Mouse (Mus musculus): ENCODE results near the gene Il27ra. TPM values are rescaled to one million over a fixed set of nuclear protein-coding genes. Genes with fewer than 3 reads are reported as not detected.

Il27ra gene
- polyA plus RNA-seq, 1 experiment from 2014 or later = 1.2 TPM

GRCm38 (mm10) chr8:83997511-83998141, 44.8 kb downstream of the Il27ra start, which contains the start of gene Samd1:
Gene Samd1 (plus strand): TSS chr8:83997672.
- H3K4me1 ChIP-seq (replicated peaks; ENCODE audit: insufficient read depth, low read length) = peaks cover 14% of the 10 kb centered on the region
- peak within 1 kb of the TSS; percentile 75 for H3K4me3 ChIP-seq (replicated peaks; ENCODE audit: low read depth, low read length)
- peak within 1 kb of the TSS; percentile 94 for H3K27ac ChIP-seq
- peak within 1 kb of the TSS; percentile 90 for H3K4me2 ChIP-seq (ENCODE audit: low read length)
- ATAC-seq (replicated peaks; ENCODE audit: low FRiP score, low read depth) (0 out of 2 replicates have a peak, but pooled peaks have one; percentile 11), DNase-seq (ENCODE audit: low spot score) (no peak)
- no peaks in the 10 kb centered on the region for H3K27me3 ChIP-seq (ENCODE audit: insufficient read depth, low read length)
- 0 out of 2 replicates have a peak, but pooled peaks cover 8% of the 10 kb centered on the region for H3K36me3 ChIP-seq (ENCODE audit: insufficient read depth, low read length)
- H3K9me3 ChIP-seq (replicated peaks; ENCODE audit: low read length) = no peaks in the 10 kb centered on the region
- no peak for TF ChIP-seq CTCF (IDR thresholded peaks at IDR 0.05; ENCODE audit: low read depth)
- H3K9ac ChIP-seq (ENCODE audit: low read depth, low read length) = peak within 1 kb of the TSS; percentile 76
- under 1% methylated on average over 50 of the region's 112 CpGs for WGBS

DNA sequence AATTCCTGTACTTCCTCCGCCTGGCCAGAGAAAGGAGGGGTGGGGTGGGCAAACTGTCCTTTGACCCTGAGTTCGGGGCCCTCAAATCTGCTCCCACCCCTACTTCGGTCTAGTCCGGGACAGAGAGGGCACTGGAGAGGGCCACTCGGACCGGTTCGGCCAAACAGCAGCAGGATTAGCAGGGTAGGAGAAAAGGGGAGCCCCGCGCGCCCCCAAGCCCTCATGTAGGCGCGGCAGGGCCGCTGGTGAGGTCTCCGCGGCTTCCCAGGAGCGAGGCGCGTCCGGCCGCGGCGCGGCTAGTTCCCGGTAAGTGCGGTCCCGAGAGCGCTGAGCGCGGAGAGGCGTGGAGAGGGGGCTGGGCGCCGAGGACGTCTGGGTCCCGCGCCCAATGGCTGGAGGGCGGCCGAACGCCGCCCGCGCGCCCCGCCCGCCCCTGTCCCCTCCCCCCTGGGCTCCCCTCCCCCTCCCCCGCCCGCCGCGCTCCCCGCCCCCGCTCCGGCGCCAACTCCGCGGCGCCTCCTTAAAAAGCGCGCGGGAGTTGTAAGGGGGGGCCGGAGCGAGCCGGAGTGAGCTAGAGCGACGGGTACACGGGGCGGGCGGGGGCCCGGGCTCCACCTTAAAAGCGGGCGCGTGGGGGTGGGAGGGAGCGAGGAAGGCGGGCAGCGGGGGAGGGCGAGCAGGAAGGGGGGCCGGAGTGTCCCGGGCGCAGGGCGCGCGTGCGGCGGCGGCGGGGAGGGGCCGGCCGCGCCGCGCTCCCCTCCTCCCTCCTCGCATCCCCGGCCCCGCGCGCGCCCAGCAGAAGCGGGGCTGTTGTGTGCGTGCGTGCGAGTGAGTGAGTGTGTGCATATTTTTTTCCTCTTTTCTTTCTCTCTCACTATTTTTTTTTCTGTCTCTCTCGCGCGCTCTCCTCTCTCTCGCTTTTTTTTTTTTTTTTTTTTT, 45.6 kb downstream of the Il27ra start:
- under 1% methylated on average over 61 of the region's 103 CpGs for WGBS
- Histone ChIP-seq H3K9me3 (replicated peaks; ENCODE audit: low read length) (no peaks in the 10 kb centered on the region), H3K27ac (peak overlapping the region; percentile 94), H3K4me3 (replicated peaks; ENCODE audit: low read depth, low read length) (peak overlapping the region; percentile 75), H3K4me1 (replicated peaks; ENCODE audit: insufficient read depth, low read length) (peaks cover 14% of the 10 kb centered on the region), H3K9ac (ENCODE audit: low read depth, low read length) (peak overlapping the region; percentile 76), H3K27me3 (ENCODE audit: insufficient read depth, low read length) (no peaks in the 10 kb centered on the region), H3K36me3 (ENCODE audit: insufficient read depth, low read length) (peaks cover 9% of the 10 kb centered on the region; the same call in 1 of the 2 replicates), H3K4me2 (ENCODE audit: low read length) (peak overlapping the region; percentile 90)
- DNase-seq (ENCODE audit: low spot score) (peak; percentile 90), ATAC-seq (replicated peaks; ENCODE audit: low FRiP score, low read depth) (peak; percentile 78)
- no peak for TF ChIP-seq CTCF (IDR thresholded peaks at IDR 0.05; ENCODE audit: low read depth)

GRCm38 (mm10) chr8:83995973-83996372, 46.4 kb downstream of the Il27ra start:
- H3K27ac ChIP-seq = no peak overlapping the region
- TF ChIP-seq CTCF (IDR thresholded peaks at IDR 0.05; ENCODE audit: low read depth) = no peak
- no peak overlapping the region for H3K9ac ChIP-seq (ENCODE audit: low read depth, low read length)
- peak overlapping the region; percentile 90 for H3K4me2 ChIP-seq (ENCODE audit: low read length)
- no peaks in the 10 kb centered on the region for H3K9me3 ChIP-seq (replicated peaks; ENCODE audit: low read length)
- H3K4me1 ChIP-seq (replicated peaks; ENCODE audit: insufficient read depth, low read length) = peaks cover 14% of the 10 kb centered on the region
- peaks cover 10% of the 10 kb centered on the region; the same call in 1 of the 2 replicates for H3K36me3 ChIP-seq (ENCODE audit: insufficient read depth, low read length)
- H3K4me3 ChIP-seq (replicated peaks; ENCODE audit: low read depth, low read length) = peak overlapping the region; percentile 75; the same call in 1 of the 2 replicates
- DNase-seq (ENCODE audit: low spot score) (no peak), ATAC-seq (replicated peaks; ENCODE audit: low FRiP score, low read depth) (no peak)
- no peaks in the 10 kb centered on the region for H3K27me3 ChIP-seq (ENCODE audit: insufficient read depth, low read length)
- WGBS = 19% methylated on average over 12 of the region's 12 CpGs

- no peak overlapping the region for H3K4me3 ChIP-seq (replicated peaks; ENCODE audit: low read depth, low read length)
- TF ChIP-seq CTCF (IDR thresholded peaks at IDR 0.05; ENCODE audit: low read depth) = no peak
- WGBS = 92% methylated on average over 3 of the region's 3 CpGs
- H3K9me3 ChIP-seq (replicated peaks; ENCODE audit: low read length) = no peaks in the 10 kb centered on the region
- H3K4me2 ChIP-seq (ENCODE audit: low read length) = no peak overlapping the region
- peaks cover 8% of the 10 kb centered on the region; the same call in 1 of the 2 replicates for H3K4me1 ChIP-seq (replicated peaks; ENCODE audit: insufficient read depth, low read length)
- DNase-seq (ENCODE audit: low spot score) (no peak), ATAC-seq (replicated peaks; ENCODE audit: low FRiP score, low read depth) (no peak)
- no peak overlapping the region for H3K9ac ChIP-seq (ENCODE audit: low read depth, low read length)
- no peak overlapping the region for H3K27ac ChIP-seq
- peaks cover 28% of the 10 kb centered on the region; the same call in 1 of the 2 replicates for H3K36me3 ChIP-seq (ENCODE audit: insufficient read depth, low read length)
- no peaks in the 10 kb centered on the region for H3K27me3 ChIP-seq (ENCODE audit: insufficient read depth, low read length)
Measured at GRCm38 (mm10) chr8:83994030-83994429, 48.4 kb downstream of the Il27ra start.

DNA sequence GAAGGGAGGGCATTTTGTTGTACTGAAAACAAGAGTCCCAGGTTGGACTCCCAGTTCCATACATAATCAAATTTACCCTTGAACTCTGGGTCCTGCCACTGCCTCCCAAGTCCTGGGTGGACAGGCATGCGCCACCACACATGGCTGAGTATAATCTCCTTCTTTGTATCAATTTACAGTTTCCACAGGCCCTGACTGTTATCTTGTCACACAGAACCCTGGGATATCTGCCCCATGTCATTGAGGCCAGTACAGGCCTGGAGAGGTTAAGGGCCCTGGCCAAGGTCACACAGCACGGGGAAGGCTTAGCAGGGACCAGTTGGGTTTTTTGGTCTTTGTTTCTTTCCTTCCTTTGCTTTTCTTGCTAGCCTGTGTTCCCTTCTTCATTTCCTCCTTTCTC, 49.9 kb downstream of the Il27ra start:
- no peaks in the 10 kb centered on the region for H3K9me3 ChIP-seq (replicated peaks; ENCODE audit: low read length)

GRCm38 (mm10) chr8:83990170-83990569, 52.2 kb downstream of the Il27ra start:
- DNase-seq (ENCODE audit: low spot score) = no peak
- TF ChIP-seq CTCF (IDR thresholded peaks at IDR 0.05; ENCODE audit: low read depth) = no peak
- no peaks in the 10 kb centered on the region for H3K4me1 ChIP-seq (replicated peaks; ENCODE audit: insufficient read depth, low read length)
- no peak overlapping the region for H3K4me3 ChIP-seq (replicated peaks; ENCODE audit: low read depth, low read length)
- no peak for ATAC-seq (replicated peaks; ENCODE audit: low FRiP score, low read depth)
- WGBS = 89% methylated on average over 14 of the region's 14 CpGs
- peaks cover 50% of the 10 kb centered on the region for H3K36me3 ChIP-seq (ENCODE audit: insufficient read depth, low read length)
- H3K9ac ChIP-seq (ENCODE audit: low read depth, low read length) = no peak overlapping the region
- no peak overlapping the region for H3K4me2 ChIP-seq (ENCODE audit: low read length)
- H3K27ac ChIP-seq = no peak overlapping the region
- H3K27me3 ChIP-seq (ENCODE audit: insufficient read depth, low read length) = no peaks in the 10 kb centered on the region
- no peaks in the 10 kb centered on the region for H3K9me3 ChIP-seq (replicated peaks; ENCODE audit: low read length)

More for the DNA sequence above, 49.9 kb downstream of the Il27ra start:
- no peak overlapping the region for H3K9ac ChIP-seq (ENCODE audit: low read depth, low read length)
- ATAC-seq (replicated peaks; ENCODE audit: low FRiP score, low read depth) = no peak
- H3K27me3 ChIP-seq (ENCODE audit: insufficient read depth, low read length) = no peaks in the 10 kb centered on the region
- H3K27ac ChIP-seq = no peak overlapping the region
- no peak for DNase-seq (ENCODE audit: low spot score)
- 67% methylated on average over 2 of the region's 2 CpGs for WGBS
- no peak overlapping the region for H3K4me3 ChIP-seq (replicated peaks; ENCODE audit: low read depth, low read length)
- H3K4me1 ChIP-seq (replicated peaks; ENCODE audit: insufficient read depth, low read length) = no peaks in the 10 kb centered on the region
- peaks cover 30% of the 10 kb centered on the region for H3K36me3 ChIP-seq (ENCODE audit: insufficient read depth, low read length)
- no peak for TF ChIP-seq CTCF (IDR thresholded peaks at IDR 0.05; ENCODE audit: low read depth)
- no peak overlapping the region for H3K4me2 ChIP-seq (ENCODE audit: low read length)

Measured in kidney, postnatal 0 days (tissue).